Mouse (Mus musculus) midbrain, embryonic 16.5 days (tissue): ENCODE data around the gene Maff. TPM values are rescaled to one million over a fixed set of nuclear protein-coding genes. Genes with fewer than 3 reads are reported as not detected.
A peak's percentile ranks its signal among the peaks of the same experiment; 100 is the strongest.

Experiments
- ATAC-seq: fragments of 200-750 bp; cut with Nextera tagmentation; 2 replicates; pipeline ENCODE4 v1.8.0; 2017; ENCODE audit warnings: moderate TSS enrichment
- H3K27ac ChIP-seq: fragments of 300-500 bp; sonication (generic); 2 replicates; pipeline ENCODE4 v1.5.1; 2014; ENCODE audit warnings: mild to moderate bottlenecking, low read length, mixed read lengths
- H3K27me3 ChIP-seq: fragments of 300-500 bp; sonication (generic); 2 replicates; pipeline ENCODE4 v1.6.1; 2014; ENCODE audit warnings: low read depth, low read length, mixed read lengths; ENCODE audit not compliant: control insufficient read depth, insufficient read depth
- H3K36me3 ChIP-seq: fragments of 300-500 bp; sonication (generic); 2 replicates; pipeline ENCODE4 v1.6.1; 2014; ENCODE audit warnings: mild to moderate bottlenecking, low read length, moderate library complexity, mixed read lengths; ENCODE audit not compliant: control insufficient read depth, insufficient read depth
- H3K4me1 ChIP-seq: fragments of 300-500 bp; sonication (generic); 2 replicates; pipeline ENCODE4 v1.6.1; 2014; ENCODE audit warnings: mild to moderate bottlenecking, low read length, mixed read lengths; ENCODE audit not compliant: control insufficient read depth, insufficient read depth
- H3K4me2 ChIP-seq: fragments of 300-500 bp; sonication (generic); 2 replicates; pipeline ENCODE4 v1.6.1; 2014; ENCODE audit warnings: mild to moderate bottlenecking, low read length, mixed read lengths
- H3K4me3 ChIP-seq: fragments of 300-500 bp; sonication (generic); 2 replicates; pipeline ENCODE4 v1.5.1; 2014; ENCODE audit warnings: low read depth, mild to moderate bottlenecking, low read length, moderate library complexity, mixed read lengths
- H3K9ac ChIP-seq: fragments of 300-500 bp; sonication (generic); 2 replicates; pipeline ENCODE4 v1.6.1; 2014; ENCODE audit warnings: low read depth, low read length, mixed read lengths
- H3K9me3 ChIP-seq: fragments of 300-500 bp; sonication (generic); replicated peaks from 2 replicates; pipeline ENCODE4 v1.6.1; 2014; ENCODE audit warnings: mild to moderate bottlenecking, low read length, mixed read lengths; ENCODE audit not compliant: control insufficient read depth, poor library complexity, severe bottlenecking
- WGBS: fragments of 180-500 bp; shearing (Covaris S2); extraction: QIAGEN DNeasy Blood & Tissue Kit; methylation state at CpG from one replicate; pipeline ENCODE4 v1.1.7; 2014; 5-methylcytosine and 5-hydroxymethylcytosine counted together
- polyA plus RNA-seq: library from polyadenylated mRNA; unstranded; fragments of >200 nt; fragmentation: Nextera tagmentation; extraction: Ambion mirVana; gene quantifications from 2 replicates; pipeline ENCODE4 v1.2.1, GENCODE M21; 2015

Maff gene
- polyA plus RNA-seq, result 0.85 and 0.86 TPM in 2 replicates

- H3K4me2 ChIP-seq, result peak within 1 kb of the TSS; percentile 96
- peak within 1 kb of the TSS; percentile 83 for H3K4me3 ChIP-seq
- WGBS, result 53% methylated on average over 8 of the region's 8 CpGs
Observed at GRCm38 (mm10) chr15:79346051-79346793, at the start of gene Maff. Gene Maff, plus strand, starts transcription at chr15:79346621.

GRCm38 (mm10) chr15:79298553-79298952, 47.9 kb upstream of the Maff start:
- no peak overlapping the region for H3K27ac ChIP-seq
- no peaks in the 10 kb centered on the region for H3K9me3 ChIP-seq

More at GRCm38 (mm10) chr15:79346051-79346793, at the start of gene Maff:
- H3K36me3 ChIP-seq, result no peaks in the 10 kb centered on the region
- no peak for ATAC-seq
- no peaks in the 10 kb centered on the region for H3K9me3 ChIP-seq
- peaks cover 8% of the 10 kb centered on the region for H3K4me1 ChIP-seq
- peaks cover 7% of the 10 kb centered on the region; the same call in 1 of the 2 replicates for H3K27me3 ChIP-seq
- peak within 1 kb of the TSS; percentile 82 for H3K9ac ChIP-seq
- peak within 1 kb of the TSS; percentile 78 for H3K27ac ChIP-seq

GRCm38 (mm10) chr15:79299563-79300155, 46.8 kb upstream of the Maff start:
- no peaks in the 10 kb centered on the region; the same call in 1 of the 2 replicates for H3K36me3 ChIP-seq
- H3K27me3 ChIP-seq, result no peaks in the 10 kb centered on the region
- no peaks in the 10 kb centered on the region for H3K4me1 ChIP-seq
- H3K9ac ChIP-seq, result no peak overlapping the region
- 86% methylated on average over 2 of the region's 2 CpGs for WGBS
- ATAC-seq, result no peak
- no peak overlapping the region for H3K27ac ChIP-seq
- no peaks in the 10 kb centered on the region for H3K9me3 ChIP-seq
- H3K4me2 ChIP-seq, result no peak overlapping the region
- H3K4me3 ChIP-seq, result no peak overlapping the region

More at GRCm38 (mm10) chr15:79298553-79298952, 47.9 kb upstream of the Maff start:
- Histone ChIP-seq H3K36me3 (no peaks in the 10 kb centered on the region), H3K4me3 (no peak overlapping the region), H3K27me3 (no peaks in the 10 kb centered on the region), H3K4me1 (no peaks in the 10 kb centered on the region), H3K9ac (no peak overlapping the region), H3K4me2 (no peak overlapping the region)
- no peak for ATAC-seq
- 90% methylated on average over 6 of the region's 6 CpGs for WGBS

GRCm38 (mm10) chr15:79303725-79304124, 42.7 kb upstream of the Maff start:
- no peak overlapping the region for H3K9ac ChIP-seq
- no peaks in the 10 kb centered on the region for H3K4me1 ChIP-seq
- WGBS, result 91% methylated on average over 8 of the region's 8 CpGs
- no peaks in the 10 kb centered on the region for H3K9me3 ChIP-seq
- no peak for ATAC-seq
- no peaks in the 10 kb centered on the region for H3K27me3 ChIP-seq
- H3K36me3 ChIP-seq, result no peaks in the 10 kb centered on the region; the same call in none of the 2 replicates
- no peak overlapping the region for H3K27ac ChIP-seq
- H3K4me2 ChIP-seq, result no peak overlapping the region
- H3K4me3 ChIP-seq, result no peak overlapping the region

DNA sequence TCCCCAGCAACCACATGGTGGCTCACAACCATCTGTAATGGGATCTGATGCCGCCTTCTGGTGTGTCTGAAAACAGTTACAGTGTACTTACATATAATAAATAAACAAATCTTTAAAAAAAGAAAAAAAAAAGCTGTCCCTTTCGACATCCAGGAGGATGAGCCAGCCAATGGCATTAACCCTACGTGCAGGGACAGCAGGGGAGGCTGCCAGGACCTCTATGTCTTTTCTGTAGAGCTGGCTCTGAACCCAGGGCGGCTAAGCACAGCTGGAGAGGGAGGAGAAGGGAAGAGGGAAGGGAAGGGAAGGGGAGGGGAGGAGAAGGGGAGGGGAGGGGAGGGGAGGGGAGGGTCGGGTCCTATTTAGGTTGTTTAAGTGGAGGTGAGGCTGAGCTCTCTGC, 41.6 kb upstream of the Maff start:
- Histone ChIP-seq H3K4me2 (no peak overlapping the region), H3K9me3 (no peaks in the 10 kb centered on the region), H3K4me1 (no peaks in the 10 kb centered on the region), H3K27me3 (no peaks in the 10 kb centered on the region), H3K36me3 (no peaks in the 10 kb centered on the region; the same call in none of the 2 replicates), H3K9ac (no peak overlapping the region), H3K4me3 (no peak overlapping the region), H3K27ac (no peak overlapping the region)
- no peak for ATAC-seq
- 70% methylated on average over 3 of the region's 5 CpGs for WGBS

GRCm38 (mm10) chr15:79306043-79306637, 40.3 kb upstream of the Maff start:
- ATAC-seq, result no peak
- Histone ChIP-seq H3K27me3 (no peaks in the 10 kb centered on the region), H3K9ac (no peak overlapping the region), H3K4me2 (no peak overlapping the region), H3K9me3 (no peaks in the 10 kb centered on the region), H3K4me1 (no peaks in the 10 kb centered on the region), H3K4me3 (no peak overlapping the region), H3K27ac (no peak overlapping the region), H3K36me3 (peaks cover 3% of the 10 kb centered on the region)
- WGBS, result 76% methylated on average over 23 of the region's 23 CpGs

DNA sequence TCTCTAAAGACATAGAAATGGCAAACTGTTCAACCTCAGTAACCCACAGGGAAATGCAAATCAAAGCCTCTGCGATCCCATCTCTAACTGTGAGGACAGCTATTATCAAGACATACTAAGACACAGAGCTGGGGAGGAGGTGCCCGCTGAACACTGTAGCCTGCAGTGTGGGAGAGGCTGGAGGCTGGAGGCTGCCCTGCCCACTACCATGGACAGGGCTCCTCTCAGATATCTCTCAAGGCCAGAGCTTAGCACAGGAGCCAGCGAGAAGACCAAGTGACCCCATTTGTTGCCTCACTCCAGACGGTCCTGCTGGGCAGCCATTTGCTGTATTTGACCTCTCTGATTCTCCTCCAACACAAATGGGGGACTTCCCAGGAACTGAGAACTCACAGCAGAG, 38.6 kb upstream of the Maff start:
- Histone ChIP-seq H3K4me1 (no peaks in the 10 kb centered on the region), H3K27ac (no peak overlapping the region), H3K27me3 (no peaks in the 10 kb centered on the region), H3K36me3 (peaks cover 3% of the 10 kb centered on the region), H3K9ac (no peak overlapping the region), H3K9me3 (no peaks in the 10 kb centered on the region), H3K4me3 (no peak overlapping the region), H3K4me2 (no peak overlapping the region)
- 75% methylated on average over 4 of the region's 4 CpGs for WGBS
- no peak for ATAC-seq

DNA sequence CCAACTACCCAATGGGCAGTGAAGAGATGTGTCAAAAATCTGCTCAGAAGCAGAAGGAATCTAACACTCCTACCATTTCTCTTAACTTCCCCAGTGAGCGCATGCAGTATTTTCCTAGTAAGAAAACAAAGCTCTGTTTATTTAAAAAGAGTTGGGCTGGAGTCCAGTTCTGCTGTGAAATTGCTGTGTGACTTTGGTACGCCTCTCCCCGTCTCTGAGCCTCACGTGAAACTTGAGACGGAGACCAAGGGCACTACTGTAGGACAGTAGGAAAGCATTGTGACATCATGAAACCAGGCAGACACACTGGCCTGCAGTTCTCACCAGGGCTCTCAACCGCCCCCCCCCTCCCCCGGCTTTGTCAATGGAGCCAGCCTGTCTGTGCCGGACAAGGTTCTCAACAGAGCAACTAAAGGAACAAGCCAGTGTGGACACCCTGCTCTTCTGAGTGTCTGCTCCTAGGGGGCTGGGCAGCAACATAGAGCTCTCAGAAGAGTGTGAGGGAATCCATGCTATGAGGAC, 32.5 kb upstream of the Maff start:
- Histone ChIP-seq H3K27ac (no peak overlapping the region), H3K27me3 (no peaks in the 10 kb centered on the region), H3K4me3 (no peak overlapping the region), H3K9me3 (no peaks in the 10 kb centered on the region), H3K4me2 (no peak overlapping the region), H3K4me1 (no peaks in the 10 kb centered on the region), H3K36me3 (0 out of 2 replicates have a peak, but pooled peaks cover 3% of the 10 kb centered on the region), H3K9ac (no peak overlapping the region)
- no peak for ATAC-seq
- 81% methylated on average over 8 of the region's 8 CpGs for WGBS
